Mouse (Mus musculus) regulatory T cell (primary cell): ENCODE measurements around the gene Farp1.

Experiments
- in situ Hi-C: fragments of 300-600 bp; cut with MboI, MseI; formaldehyde crosslinking; loops from one replicate; pipeline ENCODE4 v1.15.1; 2025; ENCODE audit warnings: high pct_unique_total_duplicates

Gene Farp1

GRCm38 (mm10) chr14:121255469-121255868, 220.5 kb downstream of the Farp1 start:
- in situ Hi-C loops, result no loop called here

- in situ Hi-C loops, result no loop called here
These were observed 221.9 kb downstream of the Farp1 start for GRCm38 (mm10) chr14:121256896-121257295.

DNA sequence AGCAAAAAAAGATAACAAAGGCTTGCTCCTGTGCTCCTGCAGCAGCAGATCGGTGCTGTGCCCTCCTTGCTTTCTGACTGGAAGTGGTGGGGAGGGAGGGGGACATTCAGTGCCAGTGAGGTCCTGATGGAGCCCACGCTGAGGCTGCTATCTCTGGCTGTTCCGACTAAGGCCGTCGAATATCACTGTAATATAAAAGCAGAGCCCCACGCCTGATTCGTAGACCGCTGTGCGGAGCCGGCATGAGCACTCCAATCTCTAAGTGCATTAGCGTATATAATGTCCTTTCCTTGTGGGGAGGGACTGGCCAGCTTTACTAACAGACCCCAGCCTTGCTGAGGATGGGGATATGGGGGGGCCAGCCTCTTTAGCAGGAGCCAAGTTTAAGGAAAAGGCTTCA, 224.3 kb downstream of the Farp1 start:
- in situ Hi-C loops, result no loop called here

- in situ Hi-C loops, result no loop called here
These were observed 224.8 kb downstream of the Farp1 start for GRCm38 (mm10) chr14:121259789-121260188.

DNA sequence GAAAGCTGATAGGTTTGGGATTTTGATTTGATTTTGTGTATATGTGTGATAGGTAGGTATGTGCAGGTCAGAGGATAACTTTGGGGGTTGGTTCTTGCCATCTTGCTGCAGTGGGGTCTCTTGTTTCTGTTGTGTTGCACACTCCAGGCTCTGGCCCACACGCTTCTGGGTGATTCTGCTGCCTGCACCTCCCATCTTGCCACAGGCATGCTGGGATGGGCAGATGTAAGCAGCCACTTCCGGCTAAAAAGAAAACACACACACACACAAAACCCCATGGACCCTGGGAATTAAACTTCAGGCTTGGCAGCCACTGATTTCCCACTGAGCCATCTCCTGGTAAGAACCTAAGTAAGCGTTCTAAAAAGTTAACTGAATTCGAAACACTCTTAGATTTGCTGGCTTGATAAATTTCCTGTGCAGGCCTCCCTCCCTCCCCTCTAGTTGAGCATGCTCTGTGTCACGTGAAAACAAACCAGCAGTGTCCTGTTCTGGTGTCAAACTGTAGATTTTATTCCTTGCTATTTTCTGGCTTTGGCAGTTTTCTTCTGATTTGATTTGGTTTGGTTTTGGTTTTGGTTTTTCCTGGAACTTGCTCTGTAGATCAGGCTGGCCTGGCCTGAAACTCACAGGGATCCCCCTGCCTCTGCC, 226.4 kb downstream of the Farp1 start:
- in situ Hi-C loops, result no loop called here

DNA sequence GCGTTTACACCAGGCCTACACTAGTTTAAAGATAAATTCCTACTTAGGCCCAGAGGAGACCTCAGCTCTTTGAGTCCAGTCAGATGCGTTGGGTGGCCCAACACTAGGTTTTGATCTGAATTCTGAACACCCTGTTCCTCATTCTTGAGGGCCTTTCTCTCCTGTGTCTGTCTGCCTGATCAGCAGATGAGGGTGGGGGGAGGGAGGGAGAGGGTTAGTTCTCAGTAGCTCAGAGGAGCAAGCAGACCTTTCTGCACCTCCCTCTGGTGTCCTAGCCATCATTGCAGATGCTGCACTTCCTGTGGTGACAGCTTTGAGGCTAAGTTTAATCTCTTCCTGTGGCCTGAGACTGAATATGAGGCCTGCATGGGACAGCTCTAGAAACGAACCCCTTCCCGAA, 227.6 kb downstream of the Farp1 start:
- in situ Hi-C loops, result no loop called here

- in situ Hi-C loops, result no loop called here
These were observed 228.9 kb downstream of the Farp1 start for GRCm38 (mm10) chr14:121263912-121264311.

DNA sequence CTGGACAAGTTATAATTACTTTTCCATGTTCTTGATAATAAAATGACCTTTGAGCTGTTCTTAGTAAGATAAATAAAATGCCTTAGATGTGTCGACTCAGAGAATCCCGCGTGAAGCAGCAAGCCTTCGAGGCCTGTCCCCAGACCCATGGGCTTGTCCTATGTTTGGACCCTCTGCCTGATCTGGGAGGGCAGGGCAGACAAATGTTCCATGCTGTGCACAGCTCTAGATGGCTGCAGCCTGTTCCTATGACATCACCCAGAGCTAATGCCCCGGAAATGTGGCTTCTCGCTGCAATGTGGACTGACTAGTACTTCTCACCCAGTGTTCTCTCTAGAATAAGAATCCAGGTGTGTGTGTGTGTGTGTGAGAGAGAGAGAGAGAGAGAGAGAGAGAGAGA, 229.5 kb downstream of the Farp1 start:
- in situ Hi-C loops, result no loop called here

DNA sequence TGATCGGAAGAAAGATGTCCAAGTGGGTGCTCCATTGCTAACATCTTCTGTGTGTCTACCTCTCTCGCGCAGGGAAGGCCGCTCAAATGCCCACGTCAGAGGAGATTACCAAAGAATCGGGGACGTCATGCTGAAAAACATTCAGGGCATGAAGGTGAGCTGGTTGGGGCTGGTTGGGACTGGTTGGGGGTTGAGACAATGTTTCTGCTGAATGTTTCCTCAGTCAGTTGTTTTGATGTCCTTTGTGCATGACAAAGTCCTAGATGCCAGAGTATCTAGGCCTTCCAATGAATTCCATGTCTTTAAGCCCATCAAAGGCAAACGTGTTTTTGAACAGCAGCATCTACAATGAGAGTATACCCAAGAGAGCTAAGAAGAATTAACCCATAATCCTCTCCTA, 232.8 kb downstream of the Farp1 start:
- in situ Hi-C loops, result no loop called here

DNA sequence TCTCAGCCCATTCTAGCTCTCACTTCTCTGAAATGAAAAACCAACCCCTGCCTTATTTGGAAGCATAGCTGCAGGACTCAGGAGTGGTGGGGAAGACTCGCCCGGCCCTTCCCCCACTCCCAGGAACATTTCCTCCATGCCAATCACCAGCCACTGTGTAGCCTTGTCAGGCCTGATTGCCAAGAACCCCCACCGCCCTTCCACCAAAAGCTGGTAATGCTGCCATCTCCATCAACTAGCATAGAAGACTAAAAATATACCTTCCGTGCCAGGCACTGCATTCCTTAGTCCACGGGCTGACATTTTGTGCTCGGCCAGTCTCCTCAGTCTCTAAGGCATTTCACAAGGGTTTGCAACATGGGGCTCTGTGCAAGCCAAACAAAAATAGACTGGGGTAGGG, 235.5 kb downstream of the Farp1 start:
- in situ Hi-C loops, result loop anchor here (5.0 to 10.0 kb wide), 2 partner anchors 162 to 304 kb away; no protein-coding TSS in a partner anchor

DNA sequence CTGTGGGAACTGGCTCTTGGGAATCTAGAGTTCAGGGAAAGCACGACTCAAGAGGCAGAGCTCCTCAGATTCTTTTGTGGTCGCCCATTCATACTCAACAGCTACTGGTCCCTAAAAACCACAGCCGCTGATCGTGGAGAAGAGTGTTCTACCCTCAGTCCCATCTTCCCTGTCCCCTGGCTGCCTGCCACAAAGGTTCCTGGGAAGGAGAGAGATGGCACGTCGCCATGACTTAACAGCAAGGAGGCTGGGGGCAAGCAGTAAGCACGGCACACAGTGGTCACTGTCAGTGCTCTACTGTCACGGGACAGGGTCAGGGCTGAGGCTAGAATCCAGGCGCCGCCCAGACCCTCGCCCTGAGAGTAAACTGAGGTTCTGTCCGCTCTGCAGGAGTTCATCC, 240.0 kb downstream of the Farp1 start:
- in situ Hi-C loops, result loop anchor here (5.0 to 10.0 kb wide), 3 partner anchors 157 to 300 kb away; no protein-coding TSS in a partner anchor

DNA sequence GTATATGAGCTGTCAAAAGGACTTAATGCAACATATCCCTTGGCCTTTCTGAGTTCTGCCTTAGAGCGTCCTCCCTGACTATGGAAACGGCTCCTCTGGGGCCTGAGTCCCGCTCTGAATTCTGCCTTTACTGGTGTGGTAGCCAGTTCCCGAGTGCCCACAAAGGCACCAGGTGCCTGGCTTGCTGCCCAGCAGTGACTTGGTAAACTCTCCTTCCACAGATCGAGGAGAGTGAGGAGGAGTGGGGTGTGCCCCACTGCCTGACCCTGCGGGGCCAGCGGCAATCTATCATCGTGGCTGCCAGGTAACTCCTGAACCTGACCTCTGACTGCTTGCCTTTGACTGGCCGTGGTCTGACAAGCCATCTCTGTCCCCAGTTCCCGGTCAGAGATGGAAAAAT, 241.0 kb downstream of the Farp1 start:
- in situ Hi-C loops, result loop anchor here (5.0 to 10.0 kb wide), 2 partner anchors 176 to 299 kb away; no protein-coding TSS in a partner anchor

GRCm38 (mm10) chr14:121279106-121279505, 244.1 kb downstream of the Farp1 start:
- in situ Hi-C loops, result loop anchor here (5.0 to 10.0 kb wide), 2 partner anchors 173 to 296 kb away; no protein-coding TSS in a partner anchor

DNA sequence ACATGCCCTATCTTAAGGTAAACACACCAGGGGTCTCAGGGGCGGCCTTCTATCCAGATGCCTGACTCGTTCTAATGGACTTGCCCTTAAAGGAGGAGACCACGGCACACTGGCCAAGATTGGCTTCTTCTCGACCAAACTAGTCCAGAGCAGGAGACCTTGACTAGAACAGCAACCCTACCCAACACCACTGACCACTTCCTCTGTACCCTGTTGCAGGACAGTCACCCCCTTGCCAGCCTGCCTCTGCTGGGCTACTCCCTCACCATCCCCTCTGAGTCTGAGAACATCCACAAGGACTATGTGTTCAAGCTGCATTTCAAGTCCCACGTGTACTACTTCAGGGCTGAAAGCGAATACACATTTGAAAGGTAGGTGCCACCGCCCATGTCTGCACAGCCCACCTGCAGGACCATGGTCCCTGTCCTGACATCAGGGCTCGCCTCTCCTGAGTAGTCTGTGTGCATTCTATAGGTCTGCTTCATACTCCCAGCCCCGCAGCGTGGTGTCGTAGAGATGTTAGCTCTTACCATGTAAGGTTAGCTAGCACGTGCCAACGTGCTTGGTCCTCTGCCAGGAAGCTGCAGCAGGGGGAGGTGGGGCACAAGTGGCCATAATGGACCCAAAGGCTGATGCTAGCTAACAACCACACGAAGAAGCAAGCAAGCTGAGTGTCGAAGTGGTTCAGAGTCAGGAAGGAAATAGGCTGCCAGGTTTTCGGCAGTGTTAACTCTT, 245.8 kb downstream of the Farp1 start:
- in situ Hi-C loops, result no loop called here

GRCm38 (mm10) chr14:121281336-121281710, 246.3 kb downstream of the Farp1 start:
- in situ Hi-C loops, result no loop called here

GRCm38 (mm10) chr14:121285379-121286120, 250.6 kb downstream of the Farp1 start:
- in situ Hi-C loops, result no loop called here

DNA sequence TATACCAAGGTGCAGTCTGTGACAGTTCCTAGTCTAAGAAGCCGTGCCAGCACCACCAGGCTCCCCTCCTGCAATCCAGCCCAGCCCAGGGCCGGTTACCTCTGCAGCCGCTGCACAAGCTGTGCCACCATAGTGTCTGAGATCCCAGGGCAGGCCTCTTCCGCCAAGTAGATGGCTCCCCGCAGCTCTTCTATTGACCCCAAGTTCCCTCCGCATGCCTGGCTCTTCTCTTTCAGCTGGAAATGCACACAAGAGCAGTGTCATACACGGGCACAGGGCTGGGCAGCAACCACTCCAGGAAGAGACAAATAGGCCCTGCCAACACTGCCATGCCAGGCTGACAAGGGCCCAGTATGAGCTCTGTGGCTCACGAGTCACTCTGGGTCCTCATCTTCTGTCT, 256.9 kb downstream of the Farp1 start:
- in situ Hi-C loops, result no loop called here

DNA sequence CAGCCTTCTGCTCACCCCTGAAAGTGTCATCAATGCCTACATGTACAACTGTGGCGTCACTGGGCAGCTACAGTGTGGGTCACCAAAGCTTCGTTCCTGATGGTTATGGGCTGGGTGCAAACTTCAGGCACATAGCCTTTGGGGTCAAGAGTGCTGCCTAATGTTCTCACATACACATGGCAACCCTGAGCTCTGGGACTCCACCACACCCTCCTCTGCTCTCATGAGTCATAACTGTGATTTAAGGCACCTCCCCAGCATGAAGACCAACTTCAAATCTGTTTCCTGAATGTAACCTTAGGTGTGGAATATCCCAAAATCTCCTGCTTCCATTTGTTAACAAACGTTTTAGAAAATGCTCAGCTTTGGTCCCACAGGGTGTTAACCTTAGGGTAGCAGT, 257.4 kb downstream of the Farp1 start:
- in situ Hi-C loops, result no loop called here

DNA sequence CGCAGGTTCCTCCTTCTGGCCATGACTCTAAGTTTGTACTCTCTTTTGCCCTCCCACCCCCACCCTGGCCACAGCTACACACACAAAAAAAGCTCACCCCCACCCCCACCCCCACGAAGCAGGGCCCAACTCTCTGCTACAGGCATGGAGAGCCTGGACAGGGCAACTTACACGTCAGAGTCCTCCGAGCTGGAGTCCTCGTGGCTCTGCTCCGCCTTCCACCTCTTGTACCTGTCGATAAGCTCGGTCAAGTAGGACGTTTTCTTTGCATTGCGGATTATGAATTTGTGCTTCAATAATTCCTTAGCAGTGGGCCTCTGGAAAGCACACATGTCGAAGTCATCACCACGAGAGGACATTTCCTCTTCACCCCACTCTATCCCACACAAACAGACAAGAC, 259.5 kb downstream of the Farp1 start:
- in situ Hi-C loops, result no loop called here

DNA sequence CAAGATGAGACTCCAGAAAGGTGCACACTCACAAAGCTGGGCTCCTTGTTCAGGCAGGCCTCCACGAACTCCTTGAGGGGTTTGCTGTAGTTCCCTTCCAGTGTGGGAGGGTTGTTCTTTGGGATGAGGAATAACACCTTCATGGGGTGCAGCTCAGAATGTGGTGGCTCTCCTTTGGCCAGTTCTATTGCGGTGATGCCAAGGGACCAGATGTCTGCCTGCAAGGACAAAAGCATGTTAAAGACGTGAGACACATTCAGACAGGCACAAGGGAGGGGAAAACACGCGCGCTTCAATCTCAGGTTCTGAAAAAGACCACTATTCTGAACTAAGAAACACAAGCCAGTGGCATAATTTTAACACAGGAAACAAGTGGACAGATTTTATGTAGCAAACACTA, 262.1 kb downstream of the Farp1 start:
- in situ Hi-C loops, result no loop called here

GRCm38 (mm10) chr14:121298537-121298936, 263.5 kb downstream of the Farp1 start:
- in situ Hi-C loops, result no loop called here

DNA sequence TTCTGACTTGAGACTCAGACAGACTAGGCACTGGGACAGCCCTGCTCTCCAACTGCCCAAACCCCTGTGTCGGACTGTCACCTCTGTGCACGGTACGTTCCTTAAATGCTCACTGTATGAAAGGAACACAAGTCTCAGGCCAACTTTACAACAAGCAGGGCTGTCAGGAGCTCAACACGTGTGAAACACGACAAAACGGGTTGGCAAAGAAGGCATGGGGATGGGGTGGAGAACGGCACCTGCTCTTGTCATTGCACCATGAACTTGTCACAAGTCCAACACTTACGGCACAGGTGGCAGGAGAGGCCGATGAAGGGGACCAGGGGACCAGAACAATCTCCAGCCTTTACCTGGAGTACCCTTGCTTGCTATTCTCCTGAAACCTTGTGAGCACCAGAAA, 264.1 kb downstream of the Farp1 start:
- in situ Hi-C loops, result no loop called here
